In the genomic region with DNA sequence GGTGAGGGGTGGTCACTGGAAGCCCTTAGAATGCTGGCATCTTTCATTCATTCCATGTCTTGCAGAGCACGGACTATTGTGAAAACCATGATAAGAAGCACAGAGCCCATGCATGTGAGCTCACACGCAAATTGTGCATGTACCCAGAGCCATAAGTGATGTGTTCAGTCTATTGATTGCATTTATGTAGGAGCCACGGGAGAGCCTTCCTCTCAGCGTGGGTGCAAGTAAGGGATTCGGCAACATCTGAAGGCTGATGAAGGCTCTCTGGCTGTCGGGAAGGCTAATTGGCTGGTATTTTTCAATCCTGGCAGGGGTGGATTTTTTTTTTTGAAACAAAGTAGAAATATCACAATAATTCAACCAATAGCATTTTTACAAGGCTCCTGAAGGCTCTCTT, we compare ENCODE assay signal across 30 mouse cellular contexts.
"Had no signal": no experiment of that assay in that cellular context is flagged by ENCODE, and none has a peak within 500 bp of the region (broad histone marks: within the 10 kb centered on the region; RNA-seq: fewer than 3 reads in every experiment).

No protein-coding gene starts in this region.

- H3K4me2 ChIP-seq: limb, embryonic 12.5 days; limb, embryonic 13.5 days; limb, embryonic 15.5 days; liver, embryonic 11.5 days; liver, embryonic 12.5 days; liver, embryonic 13.5 days; liver, embryonic 15.5 days; lung, embryonic 14.5 days; lung, embryonic 15.5 days; midbrain, embryonic 11.5 days; midbrain, embryonic 12.5 days; midbrain, embryonic 15.5 days; neural tube, embryonic 12.5 days had no signal

- DNase-seq: left cerebral cortex, postnatal 4 days; liver; liver, embryonic 13.5 days; liver, postnatal 0 days; lung, adult 18-20 months; lung, adult 2 months; lung, embryonic 14.5 days; lung, postnatal 10 days; lung, postnatal 14 days; lung, postnatal 36 days; lung, postnatal 4 days; midbrain, embryonic 14.5 days had no signal

- H3K36me3 ChIP-seq: limb, embryonic 12.5 days; limb, embryonic 13.5 days; limb, embryonic 15.5 days; liver, embryonic 12.5 days; liver, embryonic 13.5 days; liver, embryonic 15.5 days; lung, embryonic 15.5 days; midbrain, embryonic 10.5 days; midbrain, embryonic 12.5 days; midbrain, embryonic 15.5 days; neural tube, embryonic 12.5 days had no signal

- H3K9ac ChIP-seq: limb, embryonic 12.5 days; limb, embryonic 13.5 days; limb, embryonic 15.5 days; liver, embryonic 12.5 days; liver, embryonic 13.5 days; liver, embryonic 14.5 days; liver, embryonic 15.5 days; liver, postnatal 0 days; lung, embryonic 14.5 days; lung, embryonic 15.5 days; midbrain, embryonic 12.5 days; midbrain, embryonic 15.5 days; neural tube, embryonic 12.5 days had no signal

- H3K4me3 ChIP-seq: left cerebral cortex, adult 2 months; limb, embryonic 12.5 days; limb, embryonic 13.5 days; limb, embryonic 15.5 days; liver, embryonic 12.5 days; liver, embryonic 13.5 days; liver, embryonic 15.5 days; lung, embryonic 15.5 days; megakaryocyte, embryonic 14.5 days; midbrain, embryonic 10.5 days; midbrain, embryonic 12.5 days; midbrain, embryonic 15.5 days; myocyte; neural tube, embryonic 12.5 days had no signal

- H3K27ac ChIP-seq: left cerebral cortex, adult 2 months; limb, embryonic 12.5 days; limb, embryonic 13.5 days; limb, embryonic 15.5 days; liver, embryonic 12.5 days; liver, embryonic 13.5 days; liver, embryonic 14.5 days; liver, embryonic 15.5 days; lung, embryonic 15.5 days; macrophage; midbrain, embryonic 10.5 days; midbrain, embryonic 12.5 days; midbrain, embryonic 15.5 days; neural tube, embryonic 12.5 days had no signal

- ATAC-seq: liver, embryonic 12.5 days; liver, postnatal 0 days; lung, postnatal 0 days; midbrain, embryonic 15.5 days had no signal

- H3K27me3 ChIP-seq: limb, embryonic 12.5 days; limb, embryonic 13.5 days; limb, embryonic 15.5 days; liver, embryonic 12.5 days; liver, embryonic 13.5 days; liver, embryonic 15.5 days; lung, embryonic 15.5 days; megakaryocyte, embryonic 14.5 days; midbrain, embryonic 12.5 days; midbrain, embryonic 15.5 days; neural tube, embryonic 12.5 days had no signal

- H3K4me1 ChIP-seq: liver, embryonic 12.5 days; liver, embryonic 13.5 days; liver, embryonic 15.5 days; lung, embryonic 15.5 days; megakaryocyte, embryonic 14.5 days; midbrain, embryonic 10.5 days; midbrain, embryonic 12.5 days; midbrain, embryonic 15.5 days; neural tube, embryonic 12.5 days had no signal

- H3K9me3 ChIP-seq: limb, embryonic 12.5 days; limb, embryonic 13.5 days; limb, embryonic 15.5 days; liver, embryonic 12.5 days; liver, embryonic 13.5 days; liver, embryonic 15.5 days; lung, embryonic 15.5 days; midbrain, embryonic 10.5 days; midbrain, embryonic 12.5 days; midbrain, embryonic 15.5 days; neural tube, embryonic 12.5 days had no signal
